Mouse (Mus musculus) neutrophil, adult 5-6 weeks (primary cell): ENCODE measurements at regions not wholly inside any gene's neighbourhood (a gene's known extent, or its start where the extent isn't known, plus 50 kb on each side); places are given as distances from the start of the nearest gene placed in this dataset.

ENCODE experiments used
- ATAC-seq: fragments of 151-379, 151-347 bp; 2 replicates; pipeline ENCODE4 v1.8.0; 2017; ENCODE audit warnings: mild to moderate bottlenecking, moderate TSS enrichment; ENCODE audit not compliant: insufficient number of reproducible peaks, poor library complexity, low FRiP score, severe bottlenecking; ENCODE audit errors: extremely low read depth

- ATAC-seq, result 0 out of 2 replicates have a peak, but pooled peaks have one; percentile 13
Measured at GRCm38 (mm10) chr8:54239106-54239505, 161.7 kb downstream of the Vegfc start.

GRCm38 (mm10) chr8:54255434-54255833, 178.0 kb downstream of the Vegfc start:
- ATAC-seq, result no peak

GRCm38 (mm10) chr8:54270110-54270509, 192.7 kb downstream of the Vegfc start:
- no peak for ATAC-seq

GRCm38 (mm10) chr8:54273080-54273479, 195.7 kb downstream of the Vegfc start:
- no peak for ATAC-seq

GRCm38 (mm10) chr8:54275487-54275886, 198.1 kb downstream of the Vegfc start:
- ATAC-seq, result no peak
